Mouse (Mus musculus): ENCODE data around the gene Tlcd2.

The Tlcd2 gene

DNA sequence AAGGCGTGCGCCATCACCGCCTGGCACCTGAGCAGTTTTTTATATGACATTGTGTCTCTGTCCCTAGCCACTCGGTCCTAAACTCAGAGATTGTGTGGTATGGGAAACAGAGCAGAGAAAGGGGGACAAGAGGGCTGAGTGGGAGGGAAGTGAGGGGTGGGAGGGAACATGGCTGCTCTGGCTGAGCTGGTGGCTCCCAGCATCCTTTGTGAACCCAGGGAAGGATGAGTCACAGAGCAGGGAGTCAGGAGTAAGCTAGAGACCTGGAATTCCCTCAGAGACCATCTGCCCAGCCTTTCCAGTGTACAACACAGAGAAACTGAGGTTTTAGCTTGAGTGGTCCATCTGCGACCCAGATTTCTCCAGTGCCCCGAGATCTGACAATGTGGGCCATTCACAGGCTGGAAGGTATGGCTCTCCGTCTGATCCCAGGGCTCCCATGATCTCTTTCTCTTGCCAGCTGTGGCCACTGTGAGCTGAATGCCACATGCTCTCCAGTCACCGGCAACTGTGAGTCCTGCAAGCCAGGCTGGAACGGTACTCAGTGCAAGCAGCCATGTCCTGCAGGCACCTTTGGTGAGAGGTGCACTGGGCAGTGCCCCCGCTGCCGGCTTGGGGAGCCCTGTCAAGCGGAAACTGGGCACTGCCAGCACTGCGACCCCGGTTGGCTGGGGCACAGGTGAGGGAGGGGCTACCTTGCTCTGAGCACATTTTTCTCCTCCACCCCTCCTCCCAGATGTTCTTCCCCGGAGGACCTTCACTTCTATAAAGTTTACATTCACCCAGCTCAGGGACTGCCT lies 58.5 kb downstream of the Tlcd2 start:
- no peak for DNase-seq (ENCODE audit: low spot score)

Measured in lung, postnatal 25 days (tissue).